Mouse (Mus musculus) gastrocnemius, postnatal 4 days (tissue): ENCODE results near the gene Wnt2b. TPM values are rescaled to one million over a fixed set of nuclear protein-coding genes. Genes with fewer than 3 reads are reported as not detected.

Experiments
- DNase-seq, 2 experiments: peaks; one replicate each; pipeline ENCODE4 v3.0.0; 2021 to 2022; ENCODE audit warnings: low spot score in 2 of 2, mixed read lengths in 2 of 2
- total RNA-seq, 2 experiments: library from RNA; stranded (reverse); gene quantifications; 2 replicates each; pipeline ENCODE4 v1.2.3; 2021

Gene Wnt2b
- total RNA-seq, 2 experiments from 2014 or later, result 3.2 to 3.4 TPM

- no peak for DNase-seq
Measured at GRCm38 (mm10) chr3:104905389-104905788, 56.3 kb downstream of the Wnt2b start.

- no peak for DNase-seq
Measured at GRCm38 (mm10) chr3:104901154-104901553, 60.6 kb downstream of the Wnt2b start.

GRCm38 (mm10) chr3:104896141-104896540 lies 65.6 kb downstream of the Wnt2b start:
- DNase-seq, result no peak

Other genes with a start within 250 kb of the Wnt2b start
- 10 to 100 TPM; 19.0 to 26.8 TPM for gene Ppm1j, start 180.9 kb downstream of the Wnt2b start, total RNA-seq
- gene Fam19a3, start 180.1 kb downstream of the Wnt2b start, total RNA-seq, result 1 to 10 TPM; 3.2 to 3.5 TPM
- gene Rhoc, start 173.5 kb downstream of the Wnt2b start, total RNA-seq, result 100 to 1,000 TPM; 169 to 187 TPM
- 10 to 100 TPM; 17.0 to 18.9 TPM for gene Mov10, start 143.4 kb downstream of the Wnt2b start, total RNA-seq
- 10 to 100 TPM; 22.9 to 29.4 TPM for gene St7l, start 97.9 kb downstream of the Wnt2b start, total RNA-seq
- gene Capza1, start 97.4 kb downstream of the Wnt2b start, total RNA-seq, result 10 to 100 TPM; 54.9 to 60.3 TPM
- 10 to 100 TPM; 19.5 to 21.1 TPM for gene Cttnbp2nl, start 91.2 kb upstream of the Wnt2b start, total RNA-seq
- gene 4930564D02Rik, start 104.9 kb upstream of the Wnt2b start, total RNA-seq, result not detected